Mouse (Mus musculus): ENCODE data around the gene Tpm3-rs7.
"Not testable (repeated sequence)": the region's sequence is repeated elsewhere in the genome, so short reads cannot be mapped to it uniquely, and the experiment has no call there.

Tpm3-rs7 gene

GRCm38 (mm10) chr14:113314499-113314898, at the start of gene Tpm3-rs7:
Gene Tpm3-rs7 (plus strand): TSS chr14:113314608.
- not testable (repeated sequence) for DNase-seq (ENCODE audit: low read depth, low spot score)

GRCm38 (mm10) chr14:113317023-113317422, 2.6 kb downstream of the Tpm3-rs7 start:
- DNase-seq (ENCODE audit: low read depth, low spot score) = no peak

- no peak for DNase-seq (ENCODE audit: low read depth, low spot score)
Measured at GRCm38 (mm10) chr14:113363361-113363760, 49.0 kb downstream of the Tpm3-rs7 start.

Data from CD4-positive, CD25-positive, alpha-beta regulatory T cell, adult 2 months (primary cell).